Mouse (Mus musculus): ENCODE data around the gene Kcnc1. TPM values are rescaled to one million over a fixed set of nuclear protein-coding genes. Genes with fewer than 3 reads are reported as not detected.

Gene Kcnc1
- polyA plus RNA-seq, 1 experiment: 325 TPM

DNA sequence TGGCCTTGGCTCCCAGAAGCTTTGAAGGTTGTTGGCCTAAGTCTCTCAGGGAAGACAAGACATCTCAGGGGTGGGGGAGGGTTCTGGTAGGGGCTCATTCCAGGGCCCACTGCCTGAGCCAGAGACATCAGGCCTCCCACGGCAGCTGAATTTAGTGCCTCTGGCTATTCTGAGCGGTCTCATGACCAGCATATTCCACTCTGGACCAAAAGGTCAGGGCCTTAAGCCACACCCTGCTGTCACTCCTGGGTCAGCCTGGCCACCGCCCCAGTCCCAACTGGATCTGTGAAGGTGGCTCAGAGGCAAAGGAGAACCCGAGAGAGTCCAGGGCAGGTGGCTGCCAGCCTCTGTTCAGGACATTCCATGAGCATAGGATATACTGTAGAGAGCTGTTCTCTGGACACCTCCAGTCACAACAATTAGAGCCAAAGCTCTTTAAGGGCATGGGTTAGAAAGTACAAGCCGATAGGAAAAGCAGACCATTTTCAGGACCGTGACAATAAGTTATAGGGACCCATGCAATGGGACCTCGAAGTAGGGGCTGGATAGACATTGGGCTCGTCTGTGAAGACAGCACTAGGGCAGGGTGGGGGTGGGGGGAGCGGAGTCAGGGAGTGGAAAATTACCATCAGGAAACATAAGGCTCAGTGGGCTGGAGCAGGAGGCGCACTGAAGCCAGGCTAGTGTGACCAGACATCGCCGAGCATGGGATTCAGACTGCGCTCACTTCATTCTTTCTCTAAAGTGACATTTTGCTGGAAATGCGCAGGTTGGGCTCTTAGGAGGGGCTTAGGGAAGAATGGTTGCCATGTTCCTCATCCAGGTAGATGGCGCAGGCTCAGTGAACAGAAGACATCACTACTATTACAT lies 7.6 kb downstream of the Kcnc1 start:
- peak; percentile 13; the same call in 1 of the 2 replicates for TF ChIP-seq POLR2A (IDR thresholded peaks at IDR 0.05; ENCODE audit: borderline replicate concordance, insufficient read depth, low read length)
- no peak for TF ChIP-seq CTCF (IDR thresholded peaks at IDR 0.05; ENCODE audit: borderline replicate concordance, insufficient read depth, low read depth, low read length)
- peaks cover 50% of the 10 kb centered on the region for H3K4me1 ChIP-seq (ENCODE audit: control insufficient read depth, insufficient read depth, low read length)

DNA sequence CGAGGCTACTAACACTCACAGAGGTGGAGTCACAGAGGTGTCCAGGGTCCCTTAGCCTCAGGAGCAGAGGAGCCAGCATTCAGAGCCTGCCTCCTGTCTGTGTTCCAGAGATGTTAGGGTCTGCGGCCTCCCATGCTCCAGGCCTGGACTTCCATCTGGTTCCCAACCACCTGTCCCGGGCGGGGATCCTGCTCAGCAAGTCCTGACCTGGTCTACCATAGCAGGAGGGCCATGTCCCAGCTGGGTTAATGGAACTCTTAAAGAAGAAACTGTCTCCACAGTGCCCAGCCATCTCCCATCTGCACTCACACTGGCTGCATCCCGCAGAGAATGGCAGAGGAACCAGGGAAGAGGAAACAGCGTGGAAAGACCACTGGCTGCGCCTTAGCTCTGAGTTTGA lies 8.5 kb downstream of the Kcnc1 start:
- Histone ChIP-seq H3K4me1 (ENCODE audit: control insufficient read depth, insufficient read depth, low read length) (peaks cover 56% of the 10 kb centered on the region), H3K27me3 (ENCODE audit: control insufficient read depth, insufficient read depth, low read length) (no peaks in the 10 kb centered on the region), H3K27ac (ENCODE audit: insufficient read depth, low read length) (peak overlapping the region; percentile 63), H3K4me3 (replicated peaks; ENCODE audit: insufficient read depth, low read depth, low read length) (peak overlapping the region; percentile 39)
- TF ChIP-seq CTCF (IDR thresholded peaks at IDR 0.05; ENCODE audit: borderline replicate concordance, insufficient read depth, low read depth, low read length) (no peak), POLR2A (IDR thresholded peaks at IDR 0.05; ENCODE audit: borderline replicate concordance, insufficient read depth, low read length) (no peak)
- DNase-seq: peak; percentile 54 to 60
- 20% methylated on average over 7 of the region's 7 CpGs for WGBS

More for the DNA sequence above, 7.6 kb downstream of the Kcnc1 start:
- Histone ChIP-seq H3K4me3 (replicated peaks; ENCODE audit: insufficient read depth, low read depth, low read length) (peak overlapping the region; percentile 39), H3K27me3 (ENCODE audit: control insufficient read depth, insufficient read depth, low read length) (no peaks in the 10 kb centered on the region), H3K27ac (ENCODE audit: insufficient read depth, low read length) (peak overlapping the region; percentile 63)
- 9% methylated on average over 15 of the region's 15 CpGs for WGBS
- peak; percentile 57 to 60 for DNase-seq

- Histone ChIP-seq H3K4me1 (ENCODE audit: control insufficient read depth, insufficient read depth, low read length) (peaks cover 81% of the 10 kb centered on the region), H3K4me3 (replicated peaks; ENCODE audit: insufficient read depth, low read depth, low read length) (peak overlapping the region; percentile 30), H3K27ac (ENCODE audit: insufficient read depth, low read length) (peak overlapping the region; percentile 73), H3K27me3 (ENCODE audit: control insufficient read depth, insufficient read depth, low read length) (no peaks in the 10 kb centered on the region)
- 18% methylated on average over 9 of the region's 9 CpGs for WGBS
- no peak for DNase-seq
- no peak for TF ChIP-seq POLR2A (IDR thresholded peaks at IDR 0.05; ENCODE audit: borderline replicate concordance, insufficient read depth, low read length)
- TF ChIP-seq CTCF (IDR thresholded peaks at IDR 0.05; ENCODE audit: borderline replicate concordance, insufficient read depth, low read depth, low read length): no peak
These were observed 12.3 kb downstream of the Kcnc1 start for GRCm38 (mm10) chr7:46408606-46409005.

DNA sequence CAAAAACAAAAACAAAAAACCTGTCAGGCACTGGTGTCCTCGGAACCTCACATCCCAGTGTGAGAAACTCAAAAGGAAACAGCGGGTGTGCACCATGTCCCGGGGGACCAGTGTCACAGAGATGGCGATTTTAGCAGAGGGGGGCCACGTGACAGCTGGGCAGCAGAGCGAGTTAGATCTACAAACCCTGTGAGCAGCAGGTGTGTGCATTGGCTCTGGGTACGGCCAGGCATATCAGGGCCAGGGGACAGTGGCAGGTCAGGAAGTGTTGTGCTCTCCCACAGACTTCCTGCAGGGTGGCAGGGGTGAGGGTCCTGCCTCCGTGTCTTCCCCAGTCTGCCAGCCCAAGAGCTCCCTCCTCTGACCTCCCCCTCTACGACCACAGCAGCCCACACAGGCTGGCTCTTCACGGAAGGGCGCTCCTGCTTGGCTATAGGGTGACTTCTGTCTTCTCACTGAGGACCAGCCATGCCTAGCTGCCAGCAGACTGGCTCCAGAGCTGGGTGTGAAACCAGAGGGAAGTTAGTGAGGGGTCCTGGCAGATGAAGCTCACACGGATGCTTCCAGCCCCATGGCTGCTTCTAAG lies 13.0 kb downstream of the Kcnc1 start:
- Histone ChIP-seq H3K27me3 (ENCODE audit: control insufficient read depth, insufficient read depth, low read length) (no peaks in the 10 kb centered on the region), H3K4me3 (replicated peaks; ENCODE audit: insufficient read depth, low read depth, low read length) (peak overlapping the region; percentile 4), H3K27ac (ENCODE audit: insufficient read depth, low read length) (peak overlapping the region; percentile 73), H3K4me1 (ENCODE audit: control insufficient read depth, insufficient read depth, low read length) (peaks cover 85% of the 10 kb centered on the region)
- TF ChIP-seq POLR2A (IDR thresholded peaks at IDR 0.05; ENCODE audit: borderline replicate concordance, insufficient read depth, low read length): no peak
- no peak for TF ChIP-seq CTCF (IDR thresholded peaks at IDR 0.05; ENCODE audit: borderline replicate concordance, insufficient read depth, low read depth, low read length)
- DNase-seq: no peak
- WGBS: 6% methylated on average over 12 of the region's 12 CpGs

DNA sequence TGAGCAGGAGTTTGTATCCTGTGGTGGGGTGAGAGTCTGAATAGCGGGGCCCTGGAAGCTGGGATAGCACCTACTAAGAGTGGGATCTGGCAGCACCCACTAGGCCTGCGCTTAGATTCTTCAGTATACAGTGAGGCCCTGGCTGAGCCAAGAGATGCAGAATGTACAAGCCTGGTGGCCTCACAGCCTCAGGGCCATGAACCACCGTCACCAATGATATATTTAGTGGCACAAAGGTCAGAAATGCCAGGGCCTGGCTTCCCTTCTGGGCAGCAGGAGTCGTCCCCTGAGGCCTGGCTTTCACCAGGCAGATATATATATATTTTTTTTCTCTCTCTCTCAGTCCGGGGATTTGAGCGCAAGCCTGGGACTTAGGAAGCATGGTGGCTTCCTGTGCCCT lies 14.4 kb downstream of the Kcnc1 start:
- WGBS: 11% methylated on average over 6 of the region's 6 CpGs

GRCm38 (mm10) chr7:46412823-46413222 lies 16.5 kb downstream of the Kcnc1 start:
- peaks cover 78% of the 10 kb centered on the region for H3K4me1 ChIP-seq (ENCODE audit: control insufficient read depth, insufficient read depth, low read length)
- DNase-seq: no peak
- 0 out of 2 replicates have a peak overlapping the region, but pooled peaks have one; percentile 2 for H3K27ac ChIP-seq (ENCODE audit: insufficient read depth, low read length)
- TF ChIP-seq CTCF (IDR thresholded peaks at IDR 0.05; ENCODE audit: borderline replicate concordance, insufficient read depth, low read depth, low read length): no peak
- no peak for TF ChIP-seq POLR2A (IDR thresholded peaks at IDR 0.05; ENCODE audit: borderline replicate concordance, insufficient read depth, low read length)
- H3K4me3 ChIP-seq (replicated peaks; ENCODE audit: insufficient read depth, low read depth, low read length): no peak overlapping the region
- H3K27me3 ChIP-seq (ENCODE audit: control insufficient read depth, insufficient read depth, low read length): no peaks in the 10 kb centered on the region
- WGBS: 14% methylated on average over 5 of the region's 5 CpGs

More for the DNA sequence above, 14.4 kb downstream of the Kcnc1 start:
- TF ChIP-seq POLR2A (IDR thresholded peaks at IDR 0.05; ENCODE audit: borderline replicate concordance, insufficient read depth, low read length) (no peak), CTCF (IDR thresholded peaks at IDR 0.05; ENCODE audit: borderline replicate concordance, insufficient read depth, low read depth, low read length) (no peak)
- peaks cover 85% of the 10 kb centered on the region for H3K4me1 ChIP-seq (ENCODE audit: control insufficient read depth, insufficient read depth, low read length)
- no peak for DNase-seq
- H3K27me3 ChIP-seq (ENCODE audit: control insufficient read depth, insufficient read depth, low read length): no peaks in the 10 kb centered on the region
- H3K4me3 ChIP-seq (replicated peaks; ENCODE audit: insufficient read depth, low read depth, low read length): peak overlapping the region; percentile 10
- H3K27ac ChIP-seq (ENCODE audit: insufficient read depth, low read length): peak overlapping the region; percentile 14

DNA sequence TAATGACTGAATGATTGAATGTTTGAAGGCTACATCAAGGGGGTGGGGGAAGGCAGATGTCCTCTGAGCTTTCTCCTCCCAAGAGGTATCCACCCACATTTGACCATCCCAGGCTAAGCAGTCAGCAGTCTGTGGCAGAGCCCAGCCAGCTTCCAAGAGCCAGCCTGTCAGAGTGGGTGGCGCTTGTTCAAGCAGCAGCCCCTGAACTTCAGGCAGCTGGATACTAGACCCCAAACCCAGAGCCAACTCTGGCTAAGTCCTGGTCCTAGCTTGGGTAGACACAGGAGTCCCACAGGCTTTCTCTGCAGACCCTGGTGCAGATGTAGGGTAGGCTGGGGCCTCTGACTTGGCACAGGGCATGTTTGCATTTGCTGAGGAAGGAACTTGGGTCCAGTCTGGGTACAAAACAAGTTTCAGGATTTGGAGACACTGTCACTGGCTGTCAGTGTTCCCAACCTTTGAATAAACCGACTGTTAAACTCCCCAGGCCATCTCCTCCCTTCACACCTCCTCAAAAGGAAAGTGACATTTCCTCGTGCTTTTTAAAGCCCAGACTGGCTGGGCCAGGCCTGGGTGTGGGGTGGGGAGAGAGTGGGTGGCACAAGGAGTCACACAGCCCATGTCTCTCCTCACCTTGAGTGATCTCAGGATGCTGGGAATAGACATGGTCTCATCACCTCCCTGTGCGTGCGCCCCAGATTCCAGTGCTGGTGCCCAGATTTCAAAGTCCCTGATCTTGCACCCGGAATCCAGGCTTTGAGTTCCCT lies 17.8 kb downstream of the Kcnc1 start:
- no peak for DNase-seq
- 17% methylated on average over 6 of the region's 6 CpGs for WGBS
- Histone ChIP-seq H3K4me1 (ENCODE audit: control insufficient read depth, insufficient read depth, low read length) (peaks cover 80% of the 10 kb centered on the region), H3K27me3 (ENCODE audit: control insufficient read depth, insufficient read depth, low read length) (no peaks in the 10 kb centered on the region), H3K4me3 (replicated peaks; ENCODE audit: insufficient read depth, low read depth, low read length) (peak overlapping the region; percentile 13), H3K27ac (ENCODE audit: insufficient read depth, low read length) (peak overlapping the region; percentile 87)
- TF ChIP-seq POLR2A (IDR thresholded peaks at IDR 0.05; ENCODE audit: borderline replicate concordance, insufficient read depth, low read length) (no peak), CTCF (IDR thresholded peaks at IDR 0.05; ENCODE audit: borderline replicate concordance, insufficient read depth, low read depth, low read length) (no peak)
